Mouse (Mus musculus) G1E (cell line): Measurements from ENCODE around the gene Pdzd3.

ENCODE experiments used
- CTCF ChIP-seq: IDR thresholded peaks from 2 replicates; pipeline ENCODE4 v1.5.1; 2012; ENCODE audit warnings: low read depth, low read length, inconsistent platforms, mixed read lengths
- GATA1 ChIP-seq: IDR thresholded peaks from 2 replicates; pipeline ENCODE4 v1.6.1; 2012; ENCODE audit warnings: borderline replicate concordance, low read length, inconsistent platforms, mixed read lengths
- GATA2 ChIP-seq: IDR thresholded peaks from 2 replicates; pipeline ENCODE4 v1.6.1; 2012; ENCODE audit warnings: low read depth, low read length, inconsistent platforms, borderline replicate concordance
- TAL1 ChIP-seq: conservative IDR thresholded peaks from 2 replicates; pipeline ENCODE4 v1.6.1; 2012; ENCODE audit warnings: low read depth, low read length, inconsistent platforms, mixed read lengths

DNA sequence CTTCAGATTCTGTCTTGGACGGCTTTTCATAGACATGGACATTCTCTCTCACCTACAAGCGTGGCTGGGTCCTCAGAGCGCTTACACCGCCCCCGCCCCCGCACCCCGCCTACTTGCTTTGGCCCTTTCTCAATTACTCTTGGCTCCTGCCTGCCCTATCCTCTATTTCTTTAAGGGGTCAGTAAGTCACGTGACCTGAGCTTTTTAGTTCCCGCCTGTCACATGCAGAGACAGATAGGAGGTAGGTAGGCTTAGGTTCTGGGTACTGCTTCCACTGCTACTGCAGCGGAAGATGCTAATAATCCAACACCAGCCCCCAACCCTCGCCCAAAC, 37.7 kb upstream of the Pdzd3 start:
- TF ChIP-seq CTCF (no peak), GATA1 (no peak), GATA2 (no peak), TAL1 (no peak)
